Mouse (Mus musculus) liver, embryonic 14.5 days (tissue): Measurements from ENCODE around the gene Sbk1. TPM values are rescaled to one million over a fixed set of nuclear protein-coding genes. Genes with fewer than 3 reads are reported as not detected.

Source experiments
- ATAC-seq: fragments of 200-750 bp; cut with Nextera tagmentation; 2 replicates; pipeline ENCODE4 v1.8.0; 2017; ENCODE audit warnings: moderate number of reproducible peaks, mild to moderate bottlenecking, moderate library complexity; ENCODE audit not compliant: insufficient read depth
- DNase-seq, 3 experiments: peaks; one replicate each; pipeline ENCODE4 v3.0.0-alpha.2; 2012 to 2013; ENCODE audit warnings: low read depth in 3 of 3, low spot score in 3 of 3
- H3K27ac ChIP-seq: fragments of 300-500 bp; sonication (generic); 2 replicates; pipeline ENCODE4 v1.5.1; 2014; ENCODE audit warnings: moderate library complexity, mild to moderate bottlenecking, control low read depth, inconsistent platforms
- H3K27me3 ChIP-seq: fragments of 300-500 bp; sonication (generic); 2 replicates; pipeline ENCODE4 v1.6.1; 2014; ENCODE audit warnings: mild to moderate bottlenecking, low read length, moderate library complexity; ENCODE audit not compliant: control insufficient read depth, insufficient read depth
- H3K36me3 ChIP-seq: fragments of 300-500 bp; sonication (generic); replicated peaks from 2 replicates; pipeline ENCODE4 v1.6.1; 2014; ENCODE audit warnings: low read depth; ENCODE audit not compliant: control insufficient read depth, insufficient read depth
- H3K4me1 ChIP-seq, 2 experiments: fragments of 200-500 bp in 1 of 2; fragments of 300-500 bp in 1 of 2; sonication (generic) in 1 of 2; replicated peaks; 2 replicates each; pipeline ENCODE4 v1.6.1; 2012 to 2014; ENCODE audit warnings: antibody characterized with exemption in 1 of 2, inconsistent platforms in 1 of 2, low read length in 1 of 2; ENCODE audit not compliant: control insufficient read depth in 2 of 2, insufficient read depth in 2 of 2
- H3K4me2 ChIP-seq: fragments of 300-500 bp; sonication (generic); 2 replicates; pipeline ENCODE4 v1.6.1; 2014; ENCODE audit warnings: low read depth, mild to moderate bottlenecking, control low read depth, moderate library complexity
- H3K4me3 ChIP-seq, 2 experiments: fragments of 200-500 bp in 1 of 2; fragments of 300-500 bp in 1 of 2; sonication (generic) in 1 of 2; 2 replicates each; pipeline ENCODE4 v1.5.1; 2012 to 2014; ENCODE audit warnings: low read depth in 2 of 2, low read length in 2 of 2, mild to moderate bottlenecking in 2 of 2, control low read depth in 1 of 2, inconsistent platforms in 1 of 2, moderate library complexity in 1 of 2; ENCODE audit not compliant: insufficient read depth in 1 of 2
- H3K9ac ChIP-seq: fragments of 300-500 bp; sonication (generic); replicated peaks from 2 replicates; pipeline ENCODE4 v1.6.1; 2014; ENCODE audit warnings: mild to moderate bottlenecking, control low read depth, moderate library complexity
- H3K9me3 ChIP-seq: fragments of 300-500 bp; sonication (generic); 2 replicates; pipeline ENCODE4 v1.6.1; 2016; ENCODE audit warnings: low read length, mixed read lengths; ENCODE audit not compliant: control insufficient read depth
- CTCF ChIP-seq: IDR thresholded peaks from 2 replicates; pipeline ENCODE4 v1.5.1; 2016; ENCODE audit warnings: antibody characterized with exemption, low read depth, control low read depth
- EP300 ChIP-seq: IDR thresholded peaks from 2 replicates; pipeline ENCODE4 v1.6.1; 2016; ENCODE audit warnings: antibody characterized with exemption, low read depth
- WGBS: fragments of 180-500 bp; shearing (Covaris S2); extraction: QIAGEN DNeasy Blood & Tissue Kit; methylation state at CpG from one replicate; pipeline ENCODE4 v1.1.7; 2014; ENCODE audit not compliant: insufficient replicate concordance; 5-methylcytosine and 5-hydroxymethylcytosine counted together
- polyA plus RNA-seq, 2 experiments: library from polyadenylated mRNA; depleted of rRNA in 1 of 2; stranded (reverse) in 1 of 2; unstranded in 1 of 2; fragments of >200 nt; fragmentation: Nextera tagmentation in 1 of 2; extraction: Ambion mirVana in 1 of 2; gene quantifications; 2 replicates each; pipeline versions ENCODE4 v1.2.1 to v1.2.3; 2012 to 2014

Sbk1 gene
- polyA plus RNA-seq, 2 experiments, result 0.86 to 0.90 TPM

DNA sequence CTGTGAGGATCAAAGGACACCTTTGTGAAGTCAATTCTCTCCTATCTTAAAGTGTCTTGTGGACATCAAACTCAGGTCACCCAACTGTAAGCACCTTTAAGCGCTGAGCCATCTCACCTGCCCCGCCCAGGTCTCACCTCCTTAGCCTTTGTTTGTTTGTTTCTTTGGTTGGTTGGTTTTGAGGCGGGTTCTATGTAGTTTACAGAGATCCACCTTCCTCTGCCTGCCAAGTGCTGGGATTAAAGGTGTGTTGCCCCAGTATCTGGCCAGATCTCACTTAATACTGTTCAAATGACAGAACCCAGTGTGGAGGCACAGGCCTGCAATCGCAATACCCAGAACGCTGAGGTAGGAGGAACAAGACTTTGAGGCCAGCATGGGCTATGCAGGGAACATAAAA, 11.6 kb downstream of the Sbk1 start:
- WGBS, result 68% methylated on average over 5 of the region's 5 CpGs
- no peaks in the 10 kb centered on the region for H3K9me3 ChIP-seq
- DNase-seq, result no peak
- H3K27me3 ChIP-seq, result no peaks in the 10 kb centered on the region
- H3K4me2 ChIP-seq, result no peak overlapping the region
- H3K4me3 ChIP-seq, result no peak overlapping the region
- TF ChIP-seq CTCF, result no peak
- TF ChIP-seq EP300, result no peak
- peaks cover 0 to 6% of the 10 kb centered on the region in 2 experiments; a peak in 2 of 4 replicates for H3K4me1 ChIP-seq
- no peak overlapping the region for H3K9ac ChIP-seq
- no peaks in the 10 kb centered on the region for H3K36me3 ChIP-seq
- ATAC-seq, result no peak
- no peak overlapping the region for H3K27ac ChIP-seq

GRCm38 (mm10) chr7:126284441-126284840, 12.0 kb downstream of the Sbk1 start:
- no peaks in the 10 kb centered on the region for H3K27me3 ChIP-seq
- no peak for ATAC-seq
- H3K4me1 ChIP-seq, result peaks cover 0 to 6% of the 10 kb centered on the region in 2 experiments; a peak in 2 of 4 replicates
- TF ChIP-seq EP300, result no peak
- no peak for TF ChIP-seq CTCF
- H3K9me3 ChIP-seq, result no peaks in the 10 kb centered on the region
- H3K4me2 ChIP-seq, result no peak overlapping the region
- no peak for DNase-seq
- no peak overlapping the region for H3K4me3 ChIP-seq
- H3K36me3 ChIP-seq, result no peaks in the 10 kb centered on the region
- H3K27ac ChIP-seq, result no peak overlapping the region
- WGBS, result 63% methylated on average over 4 of the region's 4 CpGs
- H3K9ac ChIP-seq, result no peak overlapping the region

GRCm38 (mm10) chr7:126284865-126285264, 12.4 kb downstream of the Sbk1 start:
- peaks cover 0 to 6% of the 10 kb centered on the region in 2 experiments; a peak in 2 of 4 replicates for H3K4me1 ChIP-seq
- H3K27ac ChIP-seq, result no peak overlapping the region
- TF ChIP-seq EP300 (no peak), CTCF (no peak)
- no peaks in the 10 kb centered on the region for H3K36me3 ChIP-seq
- 27% methylated on average over 4 of the region's 4 CpGs for WGBS
- H3K9me3 ChIP-seq, result no peaks in the 10 kb centered on the region
- no peak overlapping the region for H3K4me2 ChIP-seq
- H3K9ac ChIP-seq, result no peak overlapping the region
- ATAC-seq (peak; percentile 52; the same call in 1 of the 2 replicates), DNase-seq (no peak)
- H3K27me3 ChIP-seq, result no peaks in the 10 kb centered on the region
- no peak overlapping the region for H3K4me3 ChIP-seq

- Histone ChIP-seq H3K9ac (no peak overlapping the region), H3K4me1 (peaks cover 0 to 6% of the 10 kb centered on the region in 2 experiments; a peak in 2 of 4 replicates), H3K27me3 (no peaks in the 10 kb centered on the region), H3K36me3 (no peaks in the 10 kb centered on the region), H3K4me2 (no peak overlapping the region), H3K4me3 (no peak overlapping the region), H3K27ac (no peak overlapping the region), H3K9me3 (no peaks in the 10 kb centered on the region)
- ATAC-seq (no peak; the same call in 1 of the 2 replicates), DNase-seq (no peak)
- 54% methylated on average over 12 of the region's 12 CpGs for WGBS
- TF ChIP-seq EP300, result no peak
- no peak for TF ChIP-seq CTCF
Measured at GRCm38 (mm10) chr7:126285293-126286211, 13.1 kb downstream of the Sbk1 start.

DNA sequence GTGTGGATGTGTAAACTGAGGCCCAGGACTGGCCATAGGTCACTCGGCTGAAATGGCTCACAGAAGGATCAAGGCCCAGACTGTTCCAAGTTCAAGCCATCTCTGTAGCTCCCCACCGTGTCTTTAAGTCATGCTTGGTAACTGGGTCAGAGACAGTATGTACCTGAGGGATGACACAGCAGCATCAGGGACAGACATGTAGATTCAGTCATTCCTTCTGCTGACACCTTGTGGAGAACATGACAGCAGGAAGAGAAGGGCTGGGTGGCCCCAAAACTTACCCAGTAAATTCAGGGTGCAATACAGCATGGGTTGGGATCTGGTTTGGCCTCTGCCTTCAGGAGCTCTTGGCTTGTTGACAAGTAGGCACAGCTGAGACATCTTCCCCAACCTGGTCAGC, 13.9 kb downstream of the Sbk1 start:
- H3K4me3 ChIP-seq, result no peak overlapping the region
- H3K27ac ChIP-seq, result no peak overlapping the region
- H3K9ac ChIP-seq, result no peak overlapping the region
- peaks cover 0 to 6% of the 10 kb centered on the region in 2 experiments; a peak in 2 of 4 replicates for H3K4me1 ChIP-seq
- TF ChIP-seq CTCF, result no peak
- no peak for TF ChIP-seq EP300
- H3K36me3 ChIP-seq, result no peaks in the 10 kb centered on the region
- H3K27me3 ChIP-seq, result no peaks in the 10 kb centered on the region
- 63% methylated on average over 2 of the region's 2 CpGs for WGBS
- no peak overlapping the region for H3K4me2 ChIP-seq
- ATAC-seq (no peak), DNase-seq (no peak)
- H3K9me3 ChIP-seq, result no peaks in the 10 kb centered on the region
